Mouse (Mus musculus): Measurements from ENCODE around the gene Iqch.

- TF ChIP-seq POLR2A (IDR thresholded peaks at IDR 0.05; ENCODE audit: borderline replicate concordance, insufficient read depth, low read length) = no peak
- no peak for TF ChIP-seq CTCF (IDR thresholded peaks at IDR 0.05; ENCODE audit: borderline replicate concordance, insufficient read depth, low read depth, low read length)
These were observed 224.1 kb downstream of the Iqch start for GRCm38 (mm10) chr9:63378174-63378573.
